Mouse (Mus musculus) stomach, embryonic 15.5 days (tissue): ENCODE measurements around the gene Aff3. TPM values are rescaled to one million over a fixed set of nuclear protein-coding genes. Genes with fewer than 3 reads are reported as not detected.
A peak's percentile ranks its signal among the peaks of the same experiment; 100 is the strongest.
"Not testable (repeated sequence)": the region's sequence is repeated elsewhere in the genome, so short reads cannot be mapped to it uniquely, and the experiment has no call there.

Source experiments
- ATAC-seq: fragments of 200-750 bp; cut with Nextera tagmentation; 2 replicates; pipeline ENCODE4 v1.8.0; 2017; ENCODE audit warnings: low read depth, moderate number of reproducible peaks, moderate TSS enrichment; ENCODE audit not compliant: insufficient read depth, low FRiP score
- H3K27ac ChIP-seq: fragments of 300-500 bp; sonication (generic); 2 replicates; pipeline ENCODE4 v1.5.1; 2015; ENCODE audit warnings: mild to moderate bottlenecking, inconsistent platforms
- H3K27me3 ChIP-seq: fragments of 300-500 bp; sonication (generic); replicated peaks from 2 replicates; pipeline ENCODE4 v1.6.1; 2015; ENCODE audit warnings: inconsistent platforms
- H3K36me3 ChIP-seq: fragments of 300-500 bp; sonication (generic); 2 replicates; pipeline ENCODE4 v1.6.1; 2015; ENCODE audit warnings: inconsistent platforms
- H3K4me1 ChIP-seq: fragments of 300-500 bp; sonication (generic); 2 replicates; pipeline ENCODE4 v1.6.1; 2015; ENCODE audit warnings: inconsistent platforms
- H3K4me2 ChIP-seq: fragments of 300-500 bp; sonication (generic); 2 replicates; pipeline ENCODE4 v1.6.1; 2015; ENCODE audit warnings: mild to moderate bottlenecking, inconsistent platforms
- H3K4me3 ChIP-seq: fragments of 300-500 bp; sonication (generic); replicated peaks from 2 replicates; pipeline ENCODE4 v1.5.1; 2015; ENCODE audit warnings: inconsistent platforms
- H3K9ac ChIP-seq: fragments of 300-500 bp; sonication (generic); 2 replicates; pipeline ENCODE4 v1.6.1; 2015; ENCODE audit warnings: inconsistent platforms
- H3K9me3 ChIP-seq: fragments of 300-500 bp; sonication (generic); 2 replicates; pipeline ENCODE4 v1.6.1; 2016; ENCODE audit warnings: inconsistent platforms
- WGBS: fragments of 180-500 bp; shearing (Covaris S2); methylation state at CpG from one replicate; pipeline ENCODE4 v1.1.7; 2015; 5-methylcytosine and 5-hydroxymethylcytosine counted together
- polyA plus RNA-seq: library from polyadenylated mRNA; unstranded; fragments of >200 nt; fragmentation: Nextera tagmentation; extraction: Ambion mirVana; gene quantifications from 2 replicates; pipeline ENCODE4 v1.2.1, GENCODE M21; 2015

Gene Aff3
- polyA plus RNA-seq, 1 experiment from 2014 or later = 9.9 TPM

GRCm38 (mm10) chr1:38439751-38440470 lies 224.8 kb downstream of the Aff3 start:
- no peaks in the 10 kb centered on the region for H3K36me3 ChIP-seq
- 31% methylated on average over 4 of the region's 4 CpGs for WGBS
- peak; percentile 51; the same call in 1 of the 2 replicates for ATAC-seq
- H3K9ac ChIP-seq = no peak overlapping the region
- no peaks in the 10 kb centered on the region for H3K27me3 ChIP-seq
- no peak overlapping the region for H3K4me2 ChIP-seq
- H3K4me1 ChIP-seq = peaks cover 28% of the 10 kb centered on the region
- H3K9me3 ChIP-seq = no peaks in the 10 kb centered on the region
- peak overlapping the region; percentile 31; the same call in 1 of the 2 replicates for H3K27ac ChIP-seq
- H3K4me3 ChIP-seq = no peak overlapping the region

DNA sequence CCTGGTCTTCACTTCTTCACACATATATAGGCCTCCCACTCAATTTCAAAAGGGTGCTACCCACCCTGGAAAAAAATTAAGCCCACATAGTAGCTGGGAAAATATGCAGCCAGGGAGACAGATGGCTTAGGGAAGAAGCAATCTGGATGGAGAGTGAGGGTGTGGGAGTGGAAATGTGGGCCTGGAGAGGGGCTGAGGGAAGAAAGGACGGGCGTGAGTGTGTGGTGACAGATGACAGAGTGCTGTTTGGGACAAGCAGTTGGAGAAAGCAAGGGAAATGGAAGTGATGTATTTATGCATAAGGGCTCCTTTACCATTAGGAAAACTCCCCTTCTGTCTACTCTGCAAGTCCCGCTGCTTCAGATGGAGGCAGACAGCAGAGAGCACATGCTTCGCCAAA lies 226.3 kb downstream of the Aff3 start:
- WGBS = 30% methylated on average over 4 of the region's 4 CpGs
- peaks cover 28% of the 10 kb centered on the region for H3K4me1 ChIP-seq
- H3K4me3 ChIP-seq = no peak overlapping the region
- H3K36me3 ChIP-seq = no peaks in the 10 kb centered on the region
- no peaks in the 10 kb centered on the region for H3K9me3 ChIP-seq
- no peaks in the 10 kb centered on the region for H3K27me3 ChIP-seq
- ATAC-seq = no peak
- H3K4me2 ChIP-seq = peak overlapping the region; percentile 19
- no peak overlapping the region for H3K27ac ChIP-seq
- H3K9ac ChIP-seq = no peak overlapping the region

- Histone ChIP-seq H3K9me3 (no peaks in the 10 kb centered on the region), H3K9ac (no peak overlapping the region), H3K4me3 (no peak overlapping the region), H3K4me1 (peaks cover 28% of the 10 kb centered on the region), H3K27ac (no peak overlapping the region), H3K4me2 (no peak overlapping the region), H3K36me3 (no peaks in the 10 kb centered on the region), H3K27me3 (no peaks in the 10 kb centered on the region)
- no peak for ATAC-seq
- 62% methylated on average over 4 of the region's 4 CpGs for WGBS
These were observed 227.1 kb downstream of the Aff3 start for GRCm38 (mm10) chr1:38437671-38438070.

DNA sequence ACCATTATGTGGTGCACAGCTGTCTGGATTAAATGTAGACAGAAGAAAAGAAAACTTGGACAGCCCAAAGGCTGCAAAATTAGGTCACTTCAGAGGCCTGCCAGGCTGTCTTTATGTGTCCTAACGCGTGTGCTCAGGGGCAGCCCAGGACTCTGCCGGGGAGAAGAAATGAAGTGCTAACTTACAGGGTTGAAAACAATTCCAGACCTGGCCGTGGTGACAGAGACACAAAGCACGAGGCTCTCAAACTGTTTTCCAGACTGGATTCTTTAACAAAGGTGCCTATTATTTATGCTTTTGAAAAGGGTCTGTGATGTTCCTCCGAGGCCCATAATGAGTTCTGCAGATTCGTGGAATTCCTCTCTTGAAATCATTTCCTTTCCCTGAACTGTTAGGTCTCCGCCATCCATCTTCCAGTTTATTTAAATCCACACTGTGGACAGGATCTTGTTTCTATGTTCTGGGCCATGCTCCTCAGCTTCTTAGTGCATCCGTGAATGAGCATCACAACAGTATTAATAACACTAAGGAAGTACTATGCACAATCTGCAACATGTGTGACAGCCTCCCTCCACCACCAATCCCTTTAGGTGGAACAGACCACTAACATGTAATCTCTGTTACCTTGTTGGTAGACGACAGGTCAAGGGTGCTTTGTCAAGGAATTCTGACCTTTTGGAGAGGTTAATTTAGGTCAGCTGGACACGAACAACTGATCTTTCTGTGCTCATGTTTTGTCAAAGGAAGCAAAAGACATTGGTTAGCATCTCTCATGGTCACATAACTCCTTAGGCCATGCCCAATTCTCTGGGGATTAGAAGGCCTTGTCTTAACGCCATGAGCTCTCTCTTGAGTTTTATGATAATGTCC lies 228.0 kb downstream of the Aff3 start:
- no peak overlapping the region for H3K4me3 ChIP-seq
- no peak overlapping the region for H3K4me2 ChIP-seq
- no peak overlapping the region for H3K9ac ChIP-seq
- no peaks in the 10 kb centered on the region for H3K27me3 ChIP-seq
- 41% methylated on average over 12 of the region's 12 CpGs for WGBS
- H3K4me1 ChIP-seq = peaks cover 28% of the 10 kb centered on the region
- no peaks in the 10 kb centered on the region for H3K9me3 ChIP-seq
- no peaks in the 10 kb centered on the region for H3K36me3 ChIP-seq
- no peak overlapping the region for H3K27ac ChIP-seq
- ATAC-seq = no peak

GRCm38 (mm10) chr1:38430311-38430710 lies 234.4 kb downstream of the Aff3 start:
- not testable (repeated sequence) for H3K4me1 ChIP-seq, H3K4me3 ChIP-seq, H3K4me2 ChIP-seq, H3K36me3 ChIP-seq, H3K9me3 ChIP-seq, ATAC-seq, H3K27me3 ChIP-seq, H3K27ac ChIP-seq, H3K9ac ChIP-seq
- WGBS = 96% methylated on average over 12 of the region's 12 CpGs

DNA sequence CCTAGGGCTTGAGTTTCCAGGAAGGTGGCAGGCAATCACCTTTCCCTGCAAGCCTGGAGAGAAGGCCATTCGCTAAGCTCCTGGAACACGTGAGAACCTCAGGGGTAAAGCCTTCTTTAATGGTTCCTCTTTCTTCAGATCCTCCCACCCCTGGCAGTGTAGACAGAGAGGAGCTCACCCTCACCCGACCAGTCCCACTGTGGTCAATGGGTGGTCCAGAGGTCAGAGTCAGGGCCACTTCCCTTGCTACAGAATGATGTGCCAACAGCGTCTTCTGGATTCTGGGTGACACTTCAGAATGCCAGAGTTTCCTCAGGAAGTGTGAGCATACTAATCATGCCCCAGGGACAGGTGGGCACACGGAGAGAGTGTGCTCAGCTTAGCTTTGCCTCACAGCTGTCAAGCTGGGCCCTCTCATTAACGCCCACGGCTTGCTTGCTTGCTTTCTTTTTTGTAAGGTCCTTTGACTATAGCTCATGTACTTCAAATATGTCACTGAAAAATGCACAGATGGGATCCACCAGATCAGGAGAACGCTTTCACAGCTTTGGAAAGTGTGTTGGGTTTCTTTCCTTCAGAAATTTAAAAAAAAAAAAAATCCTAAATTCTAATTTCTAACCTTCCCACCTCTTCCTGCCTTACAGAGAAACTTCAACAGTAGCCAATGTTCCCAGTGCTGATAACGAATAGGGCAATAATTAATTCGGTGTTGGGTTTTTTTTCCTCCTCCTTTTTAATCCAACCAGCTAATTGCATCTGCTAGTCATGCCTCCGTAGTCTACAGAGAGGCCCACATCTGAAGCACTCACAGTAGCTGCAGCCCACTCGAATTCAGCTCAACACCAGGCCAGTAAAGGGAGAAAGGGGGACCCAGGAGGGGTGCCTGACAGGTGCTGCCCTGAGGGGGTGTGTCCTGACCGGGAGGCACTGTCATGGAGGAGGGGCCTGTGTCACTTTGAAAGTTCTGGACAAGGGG lies 235.8 kb downstream of the Aff3 start:
- H3K4me3 ChIP-seq = no peak overlapping the region
- no peaks in the 10 kb centered on the region for H3K27me3 ChIP-seq
- no peak for ATAC-seq
- H3K9ac ChIP-seq = no peak overlapping the region
- no peak overlapping the region for H3K4me2 ChIP-seq
- H3K4me1 ChIP-seq = no peaks in the 10 kb centered on the region
- no peak overlapping the region for H3K27ac ChIP-seq
- H3K9me3 ChIP-seq = no peaks in the 10 kb centered on the region
- 56% methylated on average over 13 of the region's 13 CpGs for WGBS
- no peaks in the 10 kb centered on the region for H3K36me3 ChIP-seq

DNA sequence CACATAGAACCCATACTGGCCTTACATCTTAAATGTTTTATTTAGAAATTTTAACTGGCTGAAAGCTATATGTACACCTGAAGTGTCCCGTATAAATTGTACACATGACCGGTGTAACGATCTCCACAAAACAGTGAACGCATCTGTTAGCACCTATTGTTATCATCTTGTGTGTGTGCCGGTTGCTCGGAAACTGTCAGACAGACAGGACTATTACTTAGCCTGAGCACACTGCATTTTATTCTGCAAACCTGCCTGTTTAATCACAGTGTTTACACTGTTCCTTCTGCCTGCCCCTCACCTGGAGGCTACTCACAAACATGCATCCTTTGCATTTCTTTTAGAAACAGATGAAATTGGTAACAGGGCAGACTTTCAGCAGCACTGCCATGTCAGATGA lies 241.8 kb downstream of the Aff3 start:
- Histone ChIP-seq H3K4me2 (no peak overlapping the region), H3K27ac (no peak overlapping the region), H3K4me1 (no peaks in the 10 kb centered on the region), H3K36me3 (no peaks in the 10 kb centered on the region), H3K9ac (no peak overlapping the region), H3K9me3 (no peaks in the 10 kb centered on the region), H3K4me3 (no peak overlapping the region), H3K27me3 (no peaks in the 10 kb centered on the region)
- WGBS = 78% methylated on average over 6 of the region's 6 CpGs
- ATAC-seq = no peak

DNA sequence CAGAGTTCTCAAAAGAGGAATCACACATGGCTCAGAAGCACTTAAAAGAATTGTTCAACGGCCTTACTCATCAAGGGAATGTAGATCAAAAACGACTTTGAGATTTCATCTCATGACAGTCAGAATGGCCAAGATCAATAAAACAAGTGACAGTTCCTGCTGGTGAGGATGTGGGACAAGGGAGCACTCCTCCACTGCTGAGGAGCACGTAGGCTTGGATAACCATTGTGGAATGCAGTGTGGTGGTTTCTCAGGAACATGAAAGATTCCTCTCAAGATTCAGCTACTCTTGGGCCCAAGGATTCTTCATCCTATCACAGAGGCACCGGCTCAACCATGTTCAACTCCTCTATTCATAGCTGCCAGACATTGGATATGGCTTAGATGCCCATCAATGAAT lies 245.4 kb downstream of the Aff3 start:
- ATAC-seq = no peak

GRCm38 (mm10) chr1:38418181-38419032 lies 246.3 kb downstream of the Aff3 start:
- no peaks in the 10 kb centered on the region for H3K9me3 ChIP-seq
- no peak overlapping the region for H3K9ac ChIP-seq
- H3K4me3 ChIP-seq = no peak overlapping the region
- WGBS = 60% methylated on average over 12 of the region's 12 CpGs
- H3K4me2 ChIP-seq = no peak overlapping the region
- H3K4me1 ChIP-seq = no peaks in the 10 kb centered on the region
- ATAC-seq = no peak
- no peaks in the 10 kb centered on the region for H3K27me3 ChIP-seq
- no peak overlapping the region for H3K27ac ChIP-seq
- no peaks in the 10 kb centered on the region for H3K36me3 ChIP-seq

More for the DNA sequence above, 245.4 kb downstream of the Aff3 start:
- Histone ChIP-seq H3K27ac (no peak overlapping the region), H3K36me3 (no peaks in the 10 kb centered on the region), H3K9me3 (no peaks in the 10 kb centered on the region), H3K4me1 (no peaks in the 10 kb centered on the region), H3K9ac (no peak overlapping the region), H3K27me3 (no peaks in the 10 kb centered on the region), H3K4me2 (no peak overlapping the region), H3K4me3 (no peak overlapping the region)
- WGBS = 83% methylated on average over 4 of the region's 4 CpGs

- no peak overlapping the region for H3K27ac ChIP-seq
- WGBS = 80% methylated on average over 12 of the region's 12 CpGs
- H3K4me1 ChIP-seq = no peaks in the 10 kb centered on the region
- no peak overlapping the region for H3K4me3 ChIP-seq
- no peak overlapping the region for H3K9ac ChIP-seq
- H3K9me3 ChIP-seq = no peaks in the 10 kb centered on the region
- ATAC-seq = no peak
- no peaks in the 10 kb centered on the region for H3K27me3 ChIP-seq
- H3K36me3 ChIP-seq = no peaks in the 10 kb centered on the region
- H3K4me2 ChIP-seq = no peak overlapping the region
These were observed 247.6 kb downstream of the Aff3 start for GRCm38 (mm10) chr1:38417196-38417595.

DNA sequence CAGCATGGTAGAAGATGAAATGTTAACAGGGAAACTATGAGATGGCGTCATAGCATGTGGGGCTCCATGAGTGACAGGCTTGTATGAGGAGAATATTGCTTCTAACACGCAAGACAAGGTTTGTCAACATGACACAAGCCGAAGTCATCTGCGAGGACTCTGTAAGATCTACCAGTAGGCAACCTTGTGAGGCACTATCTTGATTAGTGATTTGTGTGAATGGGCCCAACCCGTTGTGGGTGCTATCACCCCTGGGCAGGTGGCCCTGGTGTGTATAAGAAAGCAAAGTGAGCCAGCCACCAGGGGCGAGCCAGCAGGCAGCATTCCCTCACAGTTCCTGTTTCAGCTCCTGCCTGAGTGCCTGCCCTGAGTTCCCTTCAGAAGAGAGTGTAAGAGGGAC lies 249.2 kb downstream of the Aff3 start:
- Histone ChIP-seq H3K9ac (no peak overlapping the region), H3K27ac (no peak overlapping the region), H3K9me3 (no peaks in the 10 kb centered on the region), H3K27me3 (no peaks in the 10 kb centered on the region), H3K4me3 (no peak overlapping the region), H3K36me3 (no peaks in the 10 kb centered on the region), H3K4me1 (no peaks in the 10 kb centered on the region), H3K4me2 (no peak overlapping the region)
- no peak for ATAC-seq
- 86% methylated on average over 6 of the region's 6 CpGs for WGBS
